Mouse (Mus musculus) lung, adult 18-20 months (tissue): Measurements from ENCODE around the gene Fermt1.

ENCODE experiments used
- DNase-seq, 2 experiments: peaks; one replicate each; pipeline ENCODE4 v3.0.0; 2022; ENCODE audit warnings: mixed read lengths in 2 of 2

The Fermt1 gene

DNA sequence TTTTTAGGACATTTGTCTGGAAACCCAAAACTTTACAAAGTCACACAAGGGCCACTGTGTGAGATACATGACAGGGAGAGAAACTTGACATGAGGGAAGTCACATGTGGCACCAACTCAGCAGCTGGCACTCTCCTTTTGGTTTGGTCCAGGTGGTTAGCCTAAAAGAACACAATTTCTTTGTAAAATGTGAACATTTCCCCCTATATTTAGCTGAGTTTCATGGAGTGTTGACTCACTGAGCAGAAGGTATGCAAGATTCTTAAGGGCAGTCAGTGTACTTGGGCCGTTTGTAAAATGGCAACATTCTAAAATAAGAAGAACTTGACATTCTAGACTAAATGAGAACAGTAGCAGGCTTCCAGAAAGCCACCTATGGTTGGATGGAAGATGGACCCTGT lies 30.9 kb downstream of the Fermt1 start:
- DNase-seq, result no peak

GRCm38 (mm10) chr2:132906763-132907162 lies 38.9 kb downstream of the Fermt1 start:
- DNase-seq, result no peak

DNA sequence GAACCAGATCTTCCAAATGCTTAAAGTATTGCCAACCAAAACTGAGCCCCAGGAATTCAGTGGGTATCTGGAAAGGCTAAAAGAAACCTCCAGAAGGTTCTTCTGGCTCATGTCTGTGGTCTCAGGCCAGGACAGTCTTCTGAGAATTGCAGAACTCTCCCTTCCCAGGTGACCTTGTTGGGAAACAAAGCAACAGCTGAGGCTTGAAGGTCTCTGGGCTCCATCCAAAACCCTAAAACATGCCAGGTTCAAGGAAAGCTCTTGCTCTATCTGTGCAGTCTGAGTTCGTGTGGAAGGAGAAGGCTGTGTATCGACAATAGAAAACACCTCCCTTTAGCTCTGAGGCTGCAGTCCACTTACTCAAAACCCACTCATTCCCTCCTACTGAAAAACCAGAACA lies 40.7 kb downstream of the Fermt1 start:
- no peak for DNase-seq

- DNase-seq, result peak in 1 of 2 experiments; percentile 18
Measured at GRCm38 (mm10) chr2:132903498-132903897, 42.2 kb downstream of the Fermt1 start.

- DNase-seq, result no peak
Measured at GRCm38 (mm10) chr2:132902056-132902455, 43.6 kb downstream of the Fermt1 start.

DNA sequence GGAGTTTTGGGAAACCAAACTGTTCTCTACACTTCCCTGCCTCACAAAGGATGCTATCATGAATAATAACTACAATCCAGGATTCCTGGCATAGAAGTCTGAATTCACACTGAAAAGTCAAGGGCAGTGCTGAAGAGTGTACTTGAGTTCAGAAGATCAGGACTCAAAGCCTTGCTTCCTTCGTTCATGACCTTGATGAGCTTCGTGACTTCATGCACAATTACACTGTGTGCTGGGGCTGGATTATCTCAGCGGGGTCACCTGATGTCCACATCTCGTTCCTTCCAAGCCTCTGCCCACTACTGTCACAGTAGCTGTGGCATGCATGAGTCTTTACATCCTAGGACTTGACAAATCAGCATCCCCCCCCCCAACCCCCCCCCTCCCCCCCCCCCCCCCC lies 44.1 kb downstream of the Fermt1 start:
- no peak for DNase-seq

DNA sequence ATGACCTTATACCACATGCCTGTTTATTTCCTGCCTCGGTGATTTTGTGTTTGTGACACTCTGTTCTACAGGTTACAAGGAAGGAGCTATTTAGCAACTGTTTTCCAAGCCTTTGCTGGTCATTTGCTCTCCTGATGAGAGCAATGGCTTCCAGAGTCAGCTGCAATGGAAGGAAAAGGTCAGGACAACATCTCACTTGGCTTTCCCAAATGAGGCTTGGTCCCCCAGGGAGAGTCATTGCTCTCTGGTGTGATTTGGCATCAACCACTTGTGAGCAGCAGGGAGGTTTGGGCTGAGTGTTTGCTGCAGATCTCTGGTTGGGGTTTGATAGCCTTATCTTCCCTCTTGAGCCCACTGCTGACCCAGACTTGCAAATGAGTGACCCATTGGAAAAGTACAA lies 45.1 kb downstream of the Fermt1 start:
- DNase-seq, result no peak

DNA sequence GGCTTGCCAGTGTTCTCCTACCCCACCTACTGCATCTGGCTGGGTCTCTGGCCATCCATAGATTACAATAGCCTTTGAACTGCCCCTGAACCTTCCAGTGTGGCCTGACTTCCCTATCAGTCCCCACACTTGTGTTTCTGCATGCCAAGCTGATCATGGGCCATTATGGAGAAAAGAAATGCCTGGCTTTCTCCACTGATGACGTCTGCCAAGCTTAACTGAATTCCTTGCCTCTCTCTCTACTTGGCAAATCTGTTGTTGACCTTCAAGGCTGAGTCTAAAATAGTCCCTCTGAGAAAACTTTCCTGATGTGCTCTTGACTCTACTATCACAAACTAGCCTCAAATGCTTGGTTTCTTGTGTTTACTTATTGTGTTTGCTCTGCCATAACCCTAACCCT lies 47.5 kb downstream of the Fermt1 start:
- DNase-seq, result no peak

- DNase-seq, result no peak
Measured at GRCm38 (mm10) chr2:132893826-132894225, 51.9 kb downstream of the Fermt1 start.

DNA sequence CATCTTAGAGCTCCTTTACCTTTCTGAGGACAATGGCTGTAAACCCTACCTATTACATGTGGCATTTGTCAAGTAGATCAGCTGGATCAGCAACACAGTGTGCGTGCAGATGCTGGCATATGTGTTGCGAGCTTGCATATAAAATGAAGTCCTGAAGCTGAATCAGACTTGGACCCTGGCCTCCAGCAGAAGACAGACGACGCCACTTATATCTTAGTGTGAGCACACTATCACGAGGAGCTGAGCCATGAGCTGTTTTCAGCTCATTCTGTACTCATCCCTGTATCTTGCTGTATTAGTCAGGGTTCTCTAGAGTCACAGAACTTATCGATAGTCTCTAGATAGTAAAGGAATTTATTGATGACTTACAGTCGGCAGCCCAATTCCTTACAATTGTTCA lies 60.4 kb downstream of the Fermt1 start:
- no peak for DNase-seq

DNA sequence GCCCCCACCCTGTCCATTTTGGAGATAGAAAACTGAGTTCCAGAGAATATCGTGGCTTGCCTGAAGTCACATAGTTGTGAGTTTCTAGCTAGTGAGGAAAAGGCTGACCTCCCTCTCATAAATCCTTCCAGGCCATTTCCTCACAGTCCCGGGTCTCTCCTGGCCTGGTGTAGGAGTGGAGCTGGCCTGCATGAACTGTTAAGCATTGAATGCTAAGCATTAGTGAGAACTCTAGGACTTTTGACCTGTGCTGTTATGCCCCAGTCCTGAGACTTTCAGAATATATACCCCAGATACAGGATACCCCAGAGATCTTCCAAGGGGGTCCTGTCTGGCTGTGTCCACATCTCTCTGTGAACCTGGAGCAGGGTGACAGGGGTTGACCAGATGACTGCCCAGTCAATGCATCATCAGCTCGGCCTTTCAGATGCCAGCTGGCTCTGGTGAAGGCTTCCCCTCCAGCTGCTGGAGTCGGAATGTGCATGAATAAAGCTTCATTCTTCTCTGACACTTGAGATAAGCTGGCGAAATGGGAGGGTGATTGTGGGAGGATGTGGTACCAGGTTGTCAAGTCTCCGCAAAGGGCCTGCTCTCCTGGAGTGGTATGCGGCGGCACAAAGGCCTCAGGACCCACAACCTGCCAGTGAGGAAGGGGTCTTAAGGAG lies 61.3 kb downstream of the Fermt1 start:
- no peak for DNase-seq

- peak in 1 of 2 experiments; percentile 11 for DNase-seq
Measured at GRCm38 (mm10) chr2:132880844-132881645, 64.7 kb downstream of the Fermt1 start, which contains the start of gene Lrrn4. Lrrn4 (minus strand) TSS chr2:132880891.

DNA sequence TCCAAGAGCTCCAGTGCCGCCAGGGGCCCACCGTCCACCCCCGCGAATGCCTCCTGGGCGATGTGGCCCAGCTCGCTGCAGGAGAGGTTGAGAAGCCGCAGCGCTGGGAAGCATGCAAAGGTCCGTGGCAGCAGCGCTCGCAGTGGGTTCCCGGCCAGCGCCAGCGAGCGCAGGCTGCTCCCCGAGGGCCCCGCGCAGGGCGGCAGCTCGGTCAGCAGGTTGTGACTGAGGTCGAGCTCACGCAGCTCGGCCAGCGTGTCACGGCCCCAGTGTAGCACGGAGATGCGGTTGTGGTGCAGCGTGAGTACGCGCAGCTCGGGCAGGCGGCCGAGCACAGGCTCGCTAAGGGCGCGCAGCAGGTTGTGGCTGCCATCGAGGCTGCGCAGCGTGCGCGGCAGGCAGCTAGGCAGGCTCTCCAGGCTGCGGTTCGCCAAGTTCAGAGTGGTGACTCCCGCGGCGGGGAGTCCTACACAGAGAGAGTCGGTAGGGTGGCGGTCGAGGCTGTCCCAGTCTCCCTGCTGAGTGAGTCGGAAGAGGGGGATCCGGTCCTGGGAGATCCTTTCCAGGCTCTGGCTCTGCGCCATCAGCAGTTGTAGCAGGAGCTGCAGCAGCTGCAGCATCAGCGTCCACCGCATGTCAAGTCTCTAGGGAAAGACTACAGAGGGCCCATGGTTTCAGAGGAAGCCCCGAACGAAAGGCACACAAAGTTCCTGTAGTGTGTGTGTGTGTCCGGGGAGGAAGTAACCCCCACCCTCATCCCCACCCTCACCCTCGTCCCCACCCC lies 66.3 kb downstream of the Fermt1 start:
- DNase-seq, result no peak

GRCm38 (mm10) chr2:132876991-132877390 lies 68.7 kb downstream of the Fermt1 start:
- no peak for DNase-seq

- DNase-seq, result no peak
Measured at GRCm38 (mm10) chr2:132873657-132874326, 71.9 kb downstream of the Fermt1 start.

DNA sequence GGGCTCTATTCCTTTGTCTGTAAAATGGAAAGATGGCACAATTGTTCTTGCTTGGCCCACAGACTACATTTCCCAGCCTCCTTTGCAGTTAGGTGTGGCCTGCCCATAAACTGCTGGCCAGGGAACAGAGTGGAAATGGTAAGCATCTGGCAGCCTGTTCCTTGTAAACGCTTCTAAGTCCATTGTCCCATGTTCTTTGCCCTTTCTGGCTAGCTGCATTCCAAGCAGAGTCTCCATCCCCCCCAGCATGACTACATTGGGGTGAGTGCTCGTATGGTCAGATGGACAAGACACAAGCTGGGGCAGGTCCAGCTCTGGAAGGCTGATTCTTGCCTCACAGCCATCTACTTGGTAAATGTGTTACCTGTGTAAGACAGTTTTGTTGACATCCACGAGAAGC lies 74.0 kb downstream of the Fermt1 start:
- DNase-seq, result no peak

GRCm38 (mm10) chr2:132870286-132870685 lies 75.4 kb downstream of the Fermt1 start:
- DNase-seq, result no peak

DNA sequence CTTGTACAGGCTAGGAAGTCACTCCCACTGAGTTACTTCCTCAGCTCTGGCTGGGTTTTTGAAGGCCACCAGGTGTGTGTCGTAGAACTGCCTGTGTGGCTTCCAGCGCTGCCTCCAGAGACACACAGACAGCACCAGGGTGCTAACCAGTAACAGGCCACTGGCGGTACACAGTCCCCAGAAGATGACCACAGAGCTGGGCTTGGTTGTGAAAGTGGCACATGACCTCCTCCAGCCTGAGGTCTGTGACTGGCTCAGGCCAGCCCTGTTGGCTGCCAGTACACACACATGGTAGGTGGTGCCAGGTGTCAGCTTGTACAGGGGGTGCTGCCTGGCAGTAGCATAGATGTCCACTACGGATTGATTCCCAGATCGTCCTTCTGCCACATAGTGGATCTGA lies 76.0 kb downstream of the Fermt1 start:
- DNase-seq, result no peak

DNA sequence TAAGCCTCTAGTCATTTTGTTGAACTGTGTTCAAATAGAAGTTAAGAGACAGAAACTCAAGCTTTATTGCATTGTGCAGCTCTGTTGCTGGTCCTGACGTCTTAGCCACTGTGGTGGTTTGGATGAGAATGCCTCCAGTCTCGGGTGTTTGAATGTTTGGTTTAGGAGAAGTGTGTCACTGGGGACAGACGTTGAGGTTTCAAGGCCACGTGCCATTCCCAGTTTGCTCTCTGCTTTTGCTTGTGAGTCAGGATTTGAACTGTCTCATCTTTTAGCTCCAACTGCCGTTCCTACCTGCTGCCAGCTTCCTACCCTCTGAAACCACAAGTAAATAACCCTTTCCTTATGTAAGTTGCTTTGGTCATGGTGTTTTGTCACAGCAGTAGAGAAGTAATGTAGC lies 78.2 kb downstream of the Fermt1 start:
- DNase-seq, result no peak

DNA sequence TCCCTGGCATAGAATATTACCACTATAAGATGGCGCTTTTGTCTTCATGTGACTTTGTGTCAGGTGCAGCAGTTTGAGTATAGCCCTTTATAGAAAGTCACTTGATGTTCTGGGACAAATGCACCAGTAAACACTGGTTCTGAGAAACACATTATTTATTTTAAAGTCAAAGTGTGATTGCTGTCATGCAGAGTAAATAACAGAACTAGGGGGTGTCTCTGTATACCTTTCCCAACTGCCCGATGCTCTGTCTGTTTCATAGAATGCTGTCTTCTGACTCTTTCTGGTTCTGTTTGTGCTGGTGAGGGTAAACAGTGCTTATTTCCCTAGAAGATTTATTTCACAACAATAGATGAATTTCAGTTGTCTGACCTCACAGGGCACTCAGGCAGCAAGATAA lies 82.4 kb downstream of the Fermt1 start:
- no peak for DNase-seq

DNA sequence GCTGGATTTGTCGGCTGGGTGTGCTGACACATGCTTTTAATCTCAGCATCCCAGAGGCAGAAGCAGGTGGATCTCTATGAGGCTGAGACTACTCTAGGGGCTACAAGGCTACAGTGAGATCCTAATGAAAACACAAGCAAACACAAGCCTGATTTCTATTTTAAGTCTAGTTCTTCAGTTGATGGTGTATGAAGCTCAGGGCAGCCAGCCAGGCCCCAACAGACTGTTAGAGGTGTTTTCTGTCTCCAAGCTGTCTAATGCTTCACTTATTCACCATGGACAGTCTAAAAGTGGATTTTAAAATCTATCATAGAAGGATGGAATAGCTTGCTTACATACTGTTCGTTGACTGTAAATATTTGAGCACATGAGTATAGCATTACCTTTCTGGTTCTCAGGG lies 84.2 kb downstream of the Fermt1 start:
- DNase-seq, result no peak

DNA sequence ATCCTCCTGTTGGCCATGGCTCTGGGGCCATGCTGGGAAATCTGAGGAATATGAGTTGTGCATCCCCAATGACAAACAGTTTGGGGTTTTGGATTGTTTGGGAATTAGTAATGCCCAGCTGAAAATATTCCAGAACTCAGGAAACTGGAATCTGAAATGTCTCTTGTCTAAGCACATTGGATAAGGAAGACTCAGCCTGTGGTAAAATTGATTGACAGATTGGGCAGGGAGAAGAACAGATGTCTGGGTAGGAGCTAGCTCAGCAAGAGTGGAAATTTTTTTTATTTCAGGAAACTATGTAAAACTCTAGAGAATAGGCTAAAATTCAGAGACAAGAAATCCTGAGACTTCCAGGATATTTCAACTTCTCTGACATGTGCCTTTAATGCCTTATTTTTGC lies 85.3 kb downstream of the Fermt1 start:
- DNase-seq, result no peak

- no peak for DNase-seq
Measured at GRCm38 (mm10) chr2:132856333-132856732, 89.4 kb downstream of the Fermt1 start.
